Mouse (Mus musculus) olfactory bulb, adult 2 months (tissue): ENCODE measurements around the gene Hcrt.

Experiments used
- CTCF ChIP-seq: fragments of 200-500 bp; IDR thresholded peaks from 2 replicates; pipeline ENCODE4 v1.5.1; 2012; ENCODE audit warnings: low read depth, mild to moderate bottlenecking, low read length, moderate library complexity; ENCODE audit not compliant: insufficient read depth
- POLR2A ChIP-seq: fragments of 200-500 bp; IDR thresholded peaks from 2 replicates; pipeline ENCODE4 v1.6.1; 2012; ENCODE audit warnings: mild to moderate bottlenecking, low read depth, low read length, moderate library complexity; ENCODE audit not compliant: insufficient read depth

- TF ChIP-seq POLR2A: no peak
- TF ChIP-seq CTCF: no peak
These were observed 7.2 kb upstream of the Hcrt start for GRCm38 (mm10) chr11:100769980-100770379.
